Mouse (Mus musculus) erythroid progenitor cell, adult 5-6 weeks (primary cell): ENCODE measurements around the gene Cpd. TPM values are rescaled to one million over a fixed set of nuclear protein-coding genes. Genes with fewer than 3 reads are reported as not detected.

Experiments used
- ATAC-seq: replicated peaks from 2 replicates; pipeline ENCODE4 v1.8.0; 2016; ENCODE audit warnings: moderate number of reproducible peaks, mild to moderate bottlenecking, moderate TSS enrichment, inconsistent platforms; ENCODE audit not compliant: poor library complexity, low FRiP score, severe bottlenecking
- total RNA-seq, 2 experiments: library from RNA; stranded (forward) in 1 of 2; stranded (reverse) in 1 of 2; fragments of 150-400 nt in 1 of 2; fragments of 186-747, 209-891 nt in 1 of 2; gene quantifications; 2 replicates each; pipeline versions ENCODE4 v1.2.3 to v1.2.4; 2015 to 2017; ENCODE audit warnings: low replicate concordance in 2 of 2

Cpd gene
- 11.7 and 12.6 TPM in 2 replicates for total RNA-seq (2015; ENCODE audit: low replicate concordance)
- 6.1 and 9.6 TPM in 2 replicates for total RNA-seq (2017; ENCODE audit: low replicate concordance)

DNA sequence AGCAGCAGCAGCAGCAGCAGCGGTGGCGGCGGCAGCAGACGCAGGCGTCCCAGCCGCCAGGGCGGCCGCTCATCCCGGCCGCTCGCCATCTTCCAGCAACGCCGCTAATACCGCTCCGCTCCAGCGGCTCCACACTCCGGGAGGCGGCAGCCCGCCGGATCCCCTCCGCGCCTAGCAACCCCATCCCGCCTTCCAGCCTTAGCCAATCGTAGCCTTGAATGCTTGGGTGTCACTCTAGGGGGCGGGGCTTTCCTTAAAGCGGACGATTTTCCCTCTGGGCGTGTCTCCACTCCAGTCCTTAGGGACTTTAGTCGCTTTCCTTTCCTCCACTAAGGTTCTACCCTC, at the start of gene Cpd:
Gene Cpd, minus strand, starts transcription at position 141 of the 345 bp plus-strand sequence.
- peak; percentile 98 for ATAC-seq

DNA sequence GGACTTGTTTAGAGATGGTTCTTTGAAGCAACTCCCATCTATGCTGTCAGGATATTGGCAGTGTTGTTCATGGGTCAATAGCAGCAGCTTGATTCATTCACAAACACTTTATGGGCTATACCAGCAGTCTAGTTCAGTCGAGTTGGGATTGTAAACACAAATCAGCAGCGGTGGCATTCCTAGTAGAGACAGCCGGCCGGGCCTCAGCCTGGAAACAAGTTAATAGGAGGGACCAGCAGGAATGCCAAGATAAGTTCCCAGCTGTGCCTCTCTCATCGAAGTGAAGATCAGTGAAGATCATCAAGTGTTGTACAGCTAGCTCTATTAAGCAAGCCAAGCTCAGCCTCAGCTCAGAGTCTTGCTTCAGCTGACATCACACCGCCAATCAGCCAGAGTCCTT, 49.5 kb upstream of the Cpd start:
- ATAC-seq: no peak

DNA sequence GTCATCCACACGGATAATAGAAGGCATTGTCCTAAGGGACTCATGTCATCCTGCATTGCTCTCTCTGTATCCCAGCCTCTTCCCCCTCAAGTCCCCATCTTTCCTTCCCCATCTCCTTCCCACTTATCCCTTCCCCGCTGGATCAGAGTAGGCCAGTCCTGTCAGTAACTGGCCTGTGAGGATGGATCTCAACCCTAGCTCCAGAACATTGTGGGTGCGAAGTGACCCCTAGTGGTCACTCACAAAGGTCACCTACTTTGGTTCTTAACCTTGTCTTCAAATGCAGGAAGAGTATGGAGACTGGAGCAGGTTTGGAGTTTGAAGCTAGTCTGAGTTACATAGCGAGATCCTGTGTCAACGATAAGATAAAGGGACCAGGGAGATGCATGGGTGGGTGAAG, 47.4 kb upstream of the Cpd start:
- no peak for ATAC-seq

DNA sequence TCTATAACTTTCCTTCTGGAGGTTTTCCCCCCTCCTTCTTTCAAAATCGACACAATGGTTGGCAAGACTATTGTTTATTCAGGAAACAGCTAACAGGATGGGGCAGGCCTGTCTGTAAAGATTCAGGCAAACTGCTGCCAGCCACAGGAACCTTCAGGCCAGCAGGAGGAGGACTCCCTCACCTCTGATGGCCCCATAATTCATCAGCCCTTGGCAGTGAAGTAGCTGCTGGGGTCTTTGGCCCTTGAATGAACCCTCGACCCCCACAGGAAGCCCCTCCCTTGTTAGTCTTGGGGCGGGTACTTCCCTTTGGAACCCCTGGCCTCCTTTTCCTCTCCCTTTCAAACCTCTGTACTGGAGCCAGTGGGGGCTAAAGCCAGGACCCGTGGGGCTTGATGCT, 46.8 kb upstream of the Cpd start:
- ATAC-seq: no peak

- ATAC-seq: no peak
Observed at GRCm38 (mm10) chr11:76892972-76893371, 46.2 kb upstream of the Cpd start.

DNA sequence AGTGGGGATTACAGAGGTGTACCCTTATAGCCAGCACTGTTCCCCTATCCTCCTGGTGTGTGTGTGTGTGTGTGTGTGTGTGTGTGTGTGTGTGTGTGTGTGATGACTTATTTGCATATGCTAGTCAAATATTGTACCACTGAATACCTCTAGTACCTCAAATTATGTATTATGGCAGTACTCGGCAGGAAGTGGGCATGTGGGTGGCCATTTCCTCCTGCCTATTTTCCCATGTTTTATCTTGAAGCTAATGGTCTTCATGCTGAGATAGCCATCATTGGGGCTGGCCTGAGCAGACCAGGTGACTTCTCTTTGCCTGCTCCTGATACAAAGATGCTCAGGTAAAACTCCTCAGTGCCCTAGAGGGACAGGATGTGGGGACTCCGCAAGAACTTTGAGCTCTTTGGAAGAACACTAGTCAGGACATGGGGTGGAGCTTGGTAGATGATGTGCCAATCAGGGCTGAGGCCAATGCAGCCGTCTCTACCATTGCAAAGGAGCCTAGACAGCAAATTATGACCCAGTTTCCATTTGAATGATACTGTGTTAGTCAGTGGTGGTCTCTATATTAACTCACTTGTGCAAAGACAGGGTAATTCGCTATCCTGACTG, 45.0 kb upstream of the Cpd start:
- no peak for ATAC-seq

DNA sequence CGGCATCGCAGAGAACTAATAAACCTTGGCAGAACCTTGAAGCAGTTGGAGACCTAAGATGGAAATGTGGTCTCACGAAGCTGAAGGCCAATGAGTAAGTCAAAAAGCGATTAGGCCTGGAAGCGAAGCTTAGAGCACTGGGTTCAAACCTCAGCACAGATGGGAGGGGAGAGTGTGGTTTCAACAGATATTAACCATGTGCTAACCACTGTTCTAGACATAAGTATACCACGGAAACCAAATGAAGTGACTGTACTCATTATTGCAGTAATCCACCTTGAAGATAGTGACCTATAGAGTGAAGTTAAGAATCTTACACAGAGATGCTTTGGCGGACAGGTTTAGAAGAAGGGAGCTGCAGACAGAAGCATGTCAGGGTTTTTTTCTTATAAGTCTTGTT, 44.4 kb upstream of the Cpd start:
- no peak for ATAC-seq

GRCm38 (mm10) chr11:76889339-76890164, 42.7 kb upstream of the Cpd start:
- ATAC-seq: no peak

GRCm38 (mm10) chr11:76884451-76884850, 37.6 kb upstream of the Cpd start:
- no peak for ATAC-seq

- ATAC-seq: no peak
Observed at GRCm38 (mm10) chr11:76879816-76880215, 33.0 kb upstream of the Cpd start.

DNA sequence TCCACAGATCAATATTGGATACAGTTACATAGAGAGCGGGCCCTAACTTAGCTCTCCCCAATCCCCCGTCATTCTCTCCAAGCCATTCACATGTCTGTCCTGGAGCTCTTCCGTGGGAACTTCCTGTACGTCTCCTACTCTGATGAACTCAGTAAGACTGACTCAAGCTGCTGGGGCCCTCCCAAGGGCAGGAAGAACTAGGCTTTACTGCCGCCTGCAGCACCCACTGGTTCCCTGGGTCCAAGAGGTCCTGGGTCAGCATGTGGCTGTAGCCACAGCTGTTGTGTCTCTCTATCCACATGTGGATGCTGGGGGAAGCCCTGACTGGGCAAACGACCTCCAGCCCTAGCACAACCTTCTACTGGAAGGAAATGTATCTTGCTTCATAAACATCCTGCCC, 27.9 kb upstream of the Cpd start:
- no peak for ATAC-seq

- ATAC-seq: no peak
Observed at GRCm38 (mm10) chr11:76873865-76874264, 27.0 kb upstream of the Cpd start.

- ATAC-seq: no peak
Observed at GRCm38 (mm10) chr11:76872556-76873234, 25.9 kb upstream of the Cpd start.

- no peak for ATAC-seq
Observed at GRCm38 (mm10) chr11:76861185-76861584, 14.4 kb upstream of the Cpd start.

GRCm38 (mm10) chr11:76859261-76859660, 12.4 kb upstream of the Cpd start:
- no peak for ATAC-seq

- no peak for ATAC-seq
Observed at GRCm38 (mm10) chr11:76858781-76859180, 12.0 kb upstream of the Cpd start.

GRCm38 (mm10) chr11:76857111-76857510, 10.3 kb upstream of the Cpd start:
- ATAC-seq: no peak

- no peak for ATAC-seq
Observed at GRCm38 (mm10) chr11:76856601-76857000, 9.8 kb upstream of the Cpd start.

GRCm38 (mm10) chr11:76854475-76855341, 7.9 kb upstream of the Cpd start:
- ATAC-seq: no peak

DNA sequence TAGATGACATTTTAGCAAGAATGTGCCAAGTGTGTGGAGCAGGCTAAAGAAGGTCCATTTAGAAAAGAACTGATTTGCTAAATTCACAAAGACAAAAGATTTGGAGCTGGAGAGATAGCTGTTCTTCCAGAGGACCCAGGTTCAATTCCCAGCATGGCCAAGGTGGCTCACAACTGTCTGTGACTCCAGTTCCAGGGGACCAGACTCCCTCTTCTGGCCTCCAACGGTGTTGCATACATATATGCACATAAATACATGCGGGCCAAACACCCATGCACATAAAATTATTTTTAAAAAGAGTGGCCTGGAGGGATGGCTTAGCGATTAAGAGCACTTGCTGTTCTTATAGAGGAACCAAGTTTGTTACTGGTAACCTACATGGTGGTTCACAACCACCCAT, 4.7 kb upstream of the Cpd start:
- ATAC-seq: no peak
